Mouse (Mus musculus) liver, embryonic 14.5 days (tissue): ENCODE measurements around the gene Actr1b.

Experiments
- CTCF ChIP-seq: IDR thresholded peaks from 2 replicates; pipeline ENCODE4 v1.5.1; 2016; ENCODE audit warnings: antibody characterized with exemption, low read depth, control low read depth
- EP300 ChIP-seq: IDR thresholded peaks from 2 replicates; pipeline ENCODE4 v1.6.1; 2016; ENCODE audit warnings: antibody characterized with exemption, low read depth

DNA sequence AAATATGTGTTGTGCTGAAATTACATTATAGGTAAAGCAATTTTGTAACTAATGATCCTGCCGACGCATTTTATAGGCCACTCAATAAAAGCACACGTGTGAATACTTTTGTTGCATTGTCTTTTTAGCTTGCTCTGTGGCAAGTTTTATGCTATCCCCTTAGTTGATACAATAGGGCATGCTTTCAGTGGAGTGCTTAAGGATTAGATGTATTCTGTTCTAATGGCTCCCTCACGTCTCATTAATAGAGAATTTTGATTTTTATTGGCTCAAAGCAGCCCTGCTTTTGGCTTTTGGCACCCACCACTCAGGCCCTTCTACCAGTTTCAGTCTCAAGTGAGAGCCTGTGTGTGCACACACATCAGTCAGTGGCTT, 9.8 kb upstream of the Actr1b start:
- TF ChIP-seq EP300: no peak
- TF ChIP-seq CTCF: no peak
